ENCODE assay signal across 29 mouse cellular contexts in genomic region chr4:105090417-105090816, GRCm38 (mm10). TPM values are rescaled to one million over a fixed set of nuclear protein-coding genes. Genes with fewer than 3 reads are reported as not detected.
DNase-seq lines count a peak whose midpoint lies in the region; ATAC-seq and TF ChIP-seq lines count a peak whose summit lies in the region.
"Had no signal": no experiment of that assay in that cellular context is flagged by ENCODE, and none has a peak within 500 bp of the region (broad histone marks: within the 10 kb centered on the region; RNA-seq: fewer than 3 reads in every experiment).

No protein-coding gene starts in this region.

- 0 out of 2 replicates have a peak overlapping the region, but pooled peaks have one; percentile 31 for H3K9ac ChIP-seq in heart, embryonic 14.5 days (ENCODE audit: low read length)
- no peak overlapping the region for H3K9ac ChIP-seq in heart, postnatal 0 days (replicated peaks; ENCODE audit: low read depth, low read length)
- H3K9ac ChIP-seq: embryonic facial prominence, embryonic 13.5 days; forebrain, embryonic 12.5 days; forebrain, embryonic 15.5 days; hindbrain, embryonic 13.5 days had no signal

- H3K4me3 ChIP-seq in heart, embryonic 10.5 days = no peak overlapping the region
- H3K4me3 ChIP-seq in heart, embryonic 14.5 days (ENCODE audit: control insufficient read depth in 1 of 2, insufficient read depth in 1 of 2, low read depth in 1 of 2, low read length in 2 of 2) = no peak overlapping the region
- H3K4me3 ChIP-seq in heart, postnatal 0 days (ENCODE audit: low read depth, low read length) = no peak overlapping the region
- H3K4me3 ChIP-seq: embryonic facial prominence, embryonic 10.5 days; embryonic facial prominence, embryonic 13.5 days; erythroblast, embryonic 14.5 days; forebrain, embryonic 12.5 days; forebrain, embryonic 15.5 days; hindbrain, embryonic 10.5 days; hindbrain, embryonic 13.5 days had no signal

- ATAC-seq in heart, embryonic 14.5 days (ENCODE audit: insufficient number of reproducible peaks, insufficient read depth, low FRiP score, low read depth) = no peak
- no peak for ATAC-seq in heart, postnatal 0 days (ENCODE audit: insufficient read depth, low read depth)
- ATAC-seq: activated CD4-positive, CD25-positive, alpha-beta regulatory T cell, adult 4 months; CD4-positive, CD25-positive, alpha-beta regulatory T cell, adult 4 months; forebrain, embryonic 15.5 days; hindbrain, embryonic 16.5 days; intestine, embryonic 16.5 days had no signal

- TF ChIP-seq EP300 in heart, postnatal 0 days (IDR thresholded peaks at IDR 0.05; ENCODE audit: low read depth) = no peak

- DNase-seq in heart, embryonic 10.5 days (ENCODE audit: low spot score) = no peak
- no peak for DNase-seq in heart, adult 8-10 months (ENCODE audit: low spot score)
- DNase-seq in heart, adult 18-20 months = no peak
- no peak for DNase-seq in heart, postnatal 0 days (ENCODE audit: low spot score)
- DNase-seq in heart, postnatal 25 days (ENCODE audit: low spot score) = no peak
- peak; percentile 51 for DNase-seq in Muller cell, postnatal 12 days (ENCODE audit: inconsistent ontology term)
- DNase-seq in right cerebral cortex, postnatal 14 days = no peak
- DNase-seq: adrenal gland, adult 8-10 months; adrenal gland, postnatal 25 days; cerebellum, adult 11-12 months; cerebellum, adult 8-10 months; cerebellum, postnatal 10 days; cerebellum, postnatal 36 days; embryo, embryonic 11 days; gastrocnemius, postnatal 14 days; kidney, adult 2 months had no signal

- H3K36me3 ChIP-seq in heart, embryonic 10.5 days = no peaks in the 10 kb centered on the region; the same call in 1 of the 2 replicates
- H3K36me3 ChIP-seq in heart, embryonic 14.5 days (ENCODE audit: control insufficient read depth, insufficient read depth, low read length) = no peaks in the 10 kb centered on the region
- H3K36me3 ChIP-seq in heart, postnatal 0 days (replicated peaks; ENCODE audit: control insufficient read depth, insufficient read depth, low read length) = no peaks in the 10 kb centered on the region
- H3K36me3 ChIP-seq: embryonic facial prominence, embryonic 10.5 days; embryonic facial prominence, embryonic 13.5 days; forebrain, embryonic 12.5 days; forebrain, embryonic 15.5 days; hindbrain, embryonic 10.5 days; hindbrain, embryonic 13.5 days had no signal

- H3K4me2 ChIP-seq in heart, embryonic 14.5 days (ENCODE audit: low read length) = no peak overlapping the region
- H3K4me2 ChIP-seq in heart, postnatal 0 days (ENCODE audit: low read depth, low read length) = no peak overlapping the region
- H3K4me2 ChIP-seq: embryonic facial prominence, embryonic 13.5 days; forebrain, embryonic 12.5 days; forebrain, embryonic 15.5 days; hindbrain, embryonic 13.5 days had no signal

- H3K9me3 ChIP-seq in heart, embryonic 10.5 days = no peaks in the 10 kb centered on the region
- H3K9me3 ChIP-seq in heart, embryonic 14.5 days (ENCODE audit: control insufficient read depth, low read length) = no peaks in the 10 kb centered on the region
- no peaks in the 10 kb centered on the region for H3K9me3 ChIP-seq in heart, postnatal 0 days (replicated peaks; ENCODE audit: control insufficient read depth, low read length)
- H3K9me3 ChIP-seq: embryonic facial prominence, embryonic 10.5 days; embryonic facial prominence, embryonic 13.5 days; forebrain, embryonic 12.5 days; forebrain, embryonic 15.5 days; hindbrain, embryonic 10.5 days; hindbrain, embryonic 13.5 days had no signal

- intact Hi-C loops in heart, postnatal 25 days (cut with DNase I) = no loop called here

- H3K27me3 ChIP-seq in heart, embryonic 10.5 days (ENCODE audit: insufficient read depth, poor library complexity, severe bottlenecking) = no peaks in the 10 kb centered on the region
- H3K27me3 ChIP-seq in heart, embryonic 14.5 days (ENCODE audit: control insufficient read depth, insufficient read depth, low read length) = no peaks in the 10 kb centered on the region
- no peaks in the 10 kb centered on the region for H3K27me3 ChIP-seq in heart, postnatal 0 days (ENCODE audit: control insufficient read depth, insufficient read depth, low read length)
- H3K27me3 ChIP-seq: embryonic facial prominence, embryonic 13.5 days; forebrain, embryonic 12.5 days; forebrain, embryonic 15.5 days; hindbrain, embryonic 13.5 days had no signal

- H3K27ac ChIP-seq in heart, embryonic 10.5 days = peak overlapping the region; percentile 63
- peak overlapping the region; percentile 45 to 61 for H3K27ac ChIP-seq in heart, embryonic 14.5 days (replicated peaks in 1 of 2; ENCODE audit: control insufficient read depth in 1 of 2, insufficient read depth in 1 of 2, low read depth in 2 of 2, low read length in 2 of 2)
- H3K27ac ChIP-seq in heart, postnatal 0 days (ENCODE audit: low read depth) = peak overlapping the region; percentile 81
- H3K27ac ChIP-seq: embryonic facial prominence, embryonic 10.5 days; embryonic facial prominence, embryonic 13.5 days; forebrain, embryonic 12.5 days; forebrain, embryonic 15.5 days; hindbrain, embryonic 10.5 days; hindbrain, embryonic 13.5 days had no signal

- 70% methylated on average over 5 of the region's 5 CpGs for WGBS in heart, embryonic 10.5 days
- WGBS in heart, embryonic 14.5 days = 50% methylated on average over 5 of the region's 5 CpGs
- WGBS in heart, postnatal 0 days = 38% methylated on average over 5 of the region's 5 CpGs

- TF ChIP-seq CTCF in heart, postnatal 0 days (IDR thresholded peaks at IDR 0.05; ENCODE audit: low read depth) = no peak

- H3K4me1 ChIP-seq in heart, embryonic 10.5 days = peaks cover 37% of the 10 kb centered on the region
- peaks cover 21 to 37% of the 10 kb centered on the region in 2 experiments for H3K4me1 ChIP-seq in heart, embryonic 14.5 days (ENCODE audit: control insufficient read depth in 2 of 2, insufficient read depth in 2 of 2, low read length in 2 of 2)
- peaks cover 37% of the 10 kb centered on the region for H3K4me1 ChIP-seq in heart, postnatal 0 days (ENCODE audit: control insufficient read depth, insufficient read depth)
- H3K4me1 ChIP-seq: embryonic facial prominence, embryonic 10.5 days; embryonic facial prominence, embryonic 13.5 days; forebrain, embryonic 12.5 days; hindbrain, embryonic 10.5 days had no signal

RNA-seq across cellular contexts. Expression of gene Prkaa2, which starts 19.3 kb away (rescaled TPM):
- 21.2 and 40.2 TPM in 2 replicates for polyA plus RNA-seq in heart, embryonic 10.5 days (2016; fragmentation: Nextera tagmentation; extraction: Ambion mirVana)
- total RNA-seq in heart, adult 8-10 months (2022) = 10 to 100 TPM; 77.3 to 89.7 (median 87.0) TPM
- polyA plus RNA-seq in heart, embryonic 14.5 days (2014; fragmentation: Nextera tagmentation; extraction: Ambion mirVana) = 63.0 and 67.7 TPM in 2 replicates
- total RNA-seq in heart, adult 18-20 months (2021) = 10 to 100 TPM; 80.1 to 83.8 TPM
- 64.3 and 83.6 TPM in 2 replicates for total RNA-seq in heart, postnatal 0 days (2014; rRNA removed; ENCODE audit: low replicate concordance)
- polyA plus RNA-seq in heart, postnatal 0 days (2015; fragmentation: Nextera tagmentation; extraction: Ambion mirVana) = 32.5 and 35.6 TPM in 2 replicates
- 10 to 100 TPM; 79.5 to 80.2 TPM for total RNA-seq in heart, postnatal 25 days (2021)
- total RNA-seq: MEL had no signal
- polyA plus RNA-seq: CD4-positive, CD25-positive, alpha-beta regulatory T cell, adult 4 months; erythroblast, embryonic 14.5 days had no signal
